Mouse (Mus musculus): ENCODE data around the gene H2-Q4.
A peak's percentile ranks its signal among the peaks of the same experiment; 100 is the strongest.
"Not testable (repeated sequence)": the region's sequence is repeated elsewhere in the genome, so short reads cannot be mapped to it uniquely, and the experiment has no call there.

The H2-Q4 gene

GRCm38 (mm10) chr17:35420206-35420810 is 40.9 kb downstream of the H2-Q4 start:
- peak; percentile 50 for DNase-seq

- DNase-seq: not testable (repeated sequence)
Measured at GRCm38 (mm10) chr17:35421331-35421730, 41.9 kb downstream of the H2-Q4 start.

- DNase-seq: not testable (repeated sequence)
Measured at GRCm38 (mm10) chr17:35422360-35422759, 42.9 kb downstream of the H2-Q4 start.

- not testable (repeated sequence) for DNase-seq
Measured at GRCm38 (mm10) chr17:35423131-35423810, 43.9 kb downstream of the H2-Q4 start.

GRCm38 (mm10) chr17:35424106-35424505 is 44.7 kb downstream of the H2-Q4 start:
- DNase-seq: not testable (repeated sequence)

GRCm38 (mm10) chr17:35424624-35425416 is 45.4 kb downstream of the H2-Q4 start, which contains the start of gene H2-Q6:
TSS of gene H2-Q6 (plus strand) at chr17:35424850.
- DNase-seq: peak; percentile 80

- DNase-seq: peak; percentile 28
Measured at GRCm38 (mm10) chr17:35425474-35425873, 46.1 kb downstream of the H2-Q4 start.

GRCm38 (mm10) chr17:35428883-35429282 is 49.5 kb downstream of the H2-Q4 start:
- DNase-seq: not testable (repeated sequence)

GRCm38 (mm10) chr17:35430671-35431070 is 51.3 kb downstream of the H2-Q4 start:
- DNase-seq: not testable (repeated sequence)

GRCm38 (mm10) chr17:35432167-35432566 is 52.8 kb downstream of the H2-Q4 start:
- not testable (repeated sequence) for DNase-seq

GRCm38 (mm10) chr17:35434836-35435235 is 55.4 kb downstream of the H2-Q4 start:
- peak; percentile 51 for DNase-seq

All from embryo, embryonic 11 days (tissue).